Mouse (Mus musculus) bone marrow, adult 2 months (tissue): ENCODE results near the gene Ahrr.

Experiments
- CTCF ChIP-seq: fragments of 200-500 bp; IDR thresholded peaks from 2 replicates; pipeline ENCODE4 v1.5.1; 2011; ENCODE audit warnings: low read length, control low read depth; ENCODE audit not compliant: control insufficient read depth, insufficient read depth
- POLR2A ChIP-seq: fragments of 200-500 bp; IDR thresholded peaks from 2 replicates; pipeline ENCODE4 v1.6.1; 2011; ENCODE audit warnings: low read depth, mild to moderate bottlenecking, control low read depth, low read length, borderline replicate concordance; ENCODE audit not compliant: control insufficient read depth

DNA sequence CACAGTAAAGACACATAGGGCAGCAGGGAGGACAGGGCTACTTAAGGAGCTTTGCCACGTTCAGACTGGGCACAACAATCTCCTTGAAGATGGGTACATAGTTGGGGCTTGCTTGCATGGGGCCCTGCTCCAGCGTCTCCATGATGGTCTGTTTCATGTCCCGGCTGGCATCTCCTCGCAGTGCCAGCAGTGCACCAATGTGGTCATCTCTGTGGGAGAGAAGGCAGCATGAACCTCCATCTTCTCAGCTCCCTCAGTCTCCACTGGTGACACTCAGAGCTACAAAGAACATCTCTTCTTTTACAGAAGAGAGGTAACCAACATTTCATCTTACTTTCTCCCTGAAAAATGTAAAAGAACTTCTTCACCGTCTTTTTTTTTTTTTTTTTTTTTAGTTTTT lies 120.1 kb downstream of the Ahrr start:
- TF ChIP-seq CTCF (no peak), POLR2A (no peak)
